Mouse (Mus musculus) heart, postnatal 25 days (tissue): Measurements from ENCODE around the gene Aven. TPM values are rescaled to one million over a fixed set of nuclear protein-coding genes. Genes with fewer than 3 reads are reported as not detected.
"Not testable (repeated sequence)": the region's sequence is repeated elsewhere in the genome, so short reads cannot be mapped to it uniquely, and the experiment has no call there.

Source experiments
- DNase-seq: peaks from one replicate; pipeline ENCODE4 v3.0.0; 2022; ENCODE audit warnings: low spot score
- intact Hi-C: fragments of 180-260 bp; cut with DNase I; formaldehyde crosslinking; loops from one replicate; pipeline ENCODE4 v1.15.1; 2025
- total RNA-seq, 2 experiments: library from RNA; stranded (reverse); gene quantifications; 2 replicates each; pipeline ENCODE4 v1.2.3; 2021

Aven gene
- 10 to 100 TPM; 16.3 to 18.3 TPM for total RNA-seq

DNA sequence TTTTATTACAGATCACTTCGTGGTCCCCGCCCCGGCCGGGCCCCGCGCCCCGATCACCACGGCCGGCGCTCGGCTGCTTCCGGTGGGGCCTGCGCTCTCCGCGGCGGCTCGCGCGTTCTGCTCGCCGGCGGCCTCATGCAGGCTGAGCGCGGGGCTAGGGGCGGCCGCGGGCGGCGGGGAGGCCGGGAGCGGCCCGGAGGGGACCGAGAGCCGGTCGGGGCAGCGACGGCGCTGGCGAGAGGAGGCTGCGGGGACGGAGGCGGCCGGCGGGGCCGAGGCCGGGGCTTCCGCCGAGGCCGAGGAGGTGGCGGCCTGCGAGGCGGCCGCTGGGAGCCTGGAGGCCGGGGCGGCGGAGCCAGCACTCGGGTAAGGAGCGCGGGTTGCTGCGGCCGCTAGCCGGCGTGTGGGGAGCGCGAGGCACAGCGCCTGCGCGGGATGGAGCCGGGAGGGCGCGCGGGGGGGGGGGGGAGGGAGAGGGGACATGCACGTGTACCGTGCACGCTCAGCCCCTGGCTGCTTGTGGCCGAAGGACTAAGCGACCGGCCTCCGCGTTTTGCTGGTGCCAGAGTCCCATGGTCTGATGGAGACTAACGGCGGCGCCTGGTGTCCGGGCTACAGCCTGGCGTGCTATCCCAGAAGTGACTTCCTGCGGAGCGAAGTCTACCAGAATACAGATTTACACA lies at the start of gene Aven:
Aven (plus strand) TSS at position 109 of the 683 bp plus-strand sequence.
- DNase-seq = peak; percentile 82
- intact Hi-C loops = loop anchor here (5.0 kb wide), 2 partner anchors 36 to 231 kb away; partner anchors contain the start of gene Nop10

DNA sequence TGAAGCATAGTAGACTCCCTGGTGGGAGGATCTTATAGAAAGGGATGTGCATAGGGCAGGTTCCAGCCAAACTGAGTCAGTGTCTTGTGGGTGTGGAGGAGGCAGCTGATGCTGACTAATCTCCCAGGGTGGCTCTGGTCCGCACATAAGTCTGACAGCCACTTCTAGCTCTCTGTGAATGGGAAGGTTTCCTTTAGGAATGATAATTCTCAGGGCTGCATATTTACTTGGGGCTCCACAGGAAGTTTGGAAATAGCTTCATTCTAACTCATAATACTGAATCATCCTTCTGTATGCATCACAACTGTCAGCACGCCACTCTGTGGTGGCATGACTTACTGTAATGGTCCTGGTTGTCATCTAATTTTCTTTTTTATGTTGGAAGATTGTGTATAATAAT lies 49.3 kb upstream of the Aven start:
- DNase-seq = no peak
- intact Hi-C loops = no loop called here

DNA sequence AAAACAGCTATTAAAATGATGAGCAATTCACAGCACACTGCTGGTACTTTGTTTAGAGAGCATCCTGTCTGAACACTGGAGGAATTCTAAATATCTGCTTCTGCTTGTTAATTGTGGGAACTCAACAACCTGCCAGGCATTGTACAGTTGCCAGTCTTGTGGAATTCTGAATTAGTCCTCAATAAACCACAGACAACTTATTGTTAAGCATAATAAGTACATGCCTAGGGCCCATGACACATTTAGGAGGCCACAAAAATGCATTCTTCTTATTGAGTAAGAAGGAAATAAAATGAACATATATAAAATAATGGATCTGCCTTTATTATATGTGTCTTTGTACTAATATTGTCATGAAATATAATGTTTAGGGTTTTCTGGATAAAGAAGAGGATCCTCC lies 47.3 kb upstream of the Aven start:
- intact Hi-C loops = no loop called here
- DNase-seq = no peak

DNA sequence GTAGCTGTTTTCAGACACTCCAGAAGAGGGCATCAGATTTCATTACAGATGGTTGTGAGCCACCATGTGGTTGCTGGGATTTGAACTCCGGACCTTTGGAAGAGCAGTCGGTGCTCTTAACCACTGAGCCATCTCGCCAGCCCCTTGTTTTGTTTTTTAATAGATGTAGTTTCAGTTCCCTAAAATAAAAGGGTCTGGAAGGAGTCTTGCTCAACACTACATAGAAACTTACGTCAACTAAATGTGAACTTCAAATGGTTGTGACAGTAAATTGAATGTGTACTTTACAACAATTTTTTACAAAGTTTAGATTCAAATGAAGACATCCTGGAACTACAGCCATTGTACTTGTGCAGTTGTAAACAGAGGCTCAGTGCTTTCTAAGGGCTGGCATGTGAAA lies 44.7 kb upstream of the Aven start:
- intact Hi-C loops = not testable (repeated sequence)

GRCm38 (mm10) chr2:112448510-112449059 lies 44.2 kb upstream of the Aven start:
- no peak for DNase-seq
- intact Hi-C loops = no loop called here

More for the DNA sequence above, 44.7 kb upstream of the Aven start:
- not testable (repeated sequence) for DNase-seq

DNA sequence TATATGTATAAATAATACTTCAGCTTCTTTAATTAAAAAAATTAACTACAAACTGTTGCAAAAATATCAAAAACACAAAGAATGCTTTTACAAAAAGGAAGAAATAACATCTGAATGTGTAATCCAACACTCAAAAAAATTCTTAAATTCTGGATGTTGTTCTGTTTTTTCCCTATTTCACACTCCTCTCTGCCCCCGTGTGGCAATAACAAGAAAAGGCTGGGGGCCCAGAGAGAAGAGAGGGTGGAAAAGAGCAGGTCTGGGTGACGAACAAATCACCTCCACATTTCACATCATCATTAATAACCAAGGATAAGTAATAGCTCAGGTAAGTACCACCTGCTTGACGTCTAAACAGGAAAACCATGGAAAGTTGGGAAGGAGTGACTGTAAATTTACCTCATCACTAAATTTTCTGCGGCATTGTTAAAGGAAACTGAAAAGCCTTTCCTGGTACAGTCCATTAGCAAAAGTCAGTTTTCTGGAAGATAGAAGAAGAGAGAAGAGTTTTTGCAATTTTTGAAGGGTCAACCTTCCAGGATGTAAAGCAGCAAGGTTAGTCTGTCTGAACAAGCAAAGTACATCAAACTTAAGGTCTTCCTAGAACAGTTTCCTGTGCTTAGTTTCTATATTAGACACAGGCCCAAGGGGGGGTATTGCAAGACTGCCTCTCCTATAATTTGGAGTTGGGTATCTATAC lies 43.0 kb upstream of the Aven start:
- no peak for DNase-seq
- intact Hi-C loops = no loop called here

DNA sequence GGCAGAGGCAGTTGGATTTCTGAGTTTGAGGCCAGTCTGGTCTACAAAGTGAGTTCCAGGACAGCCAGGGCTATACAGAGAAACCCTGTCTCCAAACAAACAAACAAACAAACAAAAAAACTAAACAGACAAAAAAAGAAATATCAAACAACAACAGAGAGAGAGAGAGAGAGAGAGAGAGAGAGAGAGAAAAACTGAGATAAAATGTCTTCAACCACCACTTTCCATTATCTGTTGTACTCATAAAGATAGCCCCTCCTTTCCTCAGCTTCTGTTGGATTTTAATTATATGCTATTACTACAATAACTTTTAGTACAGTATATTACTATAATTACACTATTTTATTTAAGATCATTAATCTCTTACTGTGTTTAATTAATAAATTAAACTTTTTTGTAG lies 40.3 kb upstream of the Aven start:
- DNase-seq, intact Hi-C loops: not testable (repeated sequence)

DNA sequence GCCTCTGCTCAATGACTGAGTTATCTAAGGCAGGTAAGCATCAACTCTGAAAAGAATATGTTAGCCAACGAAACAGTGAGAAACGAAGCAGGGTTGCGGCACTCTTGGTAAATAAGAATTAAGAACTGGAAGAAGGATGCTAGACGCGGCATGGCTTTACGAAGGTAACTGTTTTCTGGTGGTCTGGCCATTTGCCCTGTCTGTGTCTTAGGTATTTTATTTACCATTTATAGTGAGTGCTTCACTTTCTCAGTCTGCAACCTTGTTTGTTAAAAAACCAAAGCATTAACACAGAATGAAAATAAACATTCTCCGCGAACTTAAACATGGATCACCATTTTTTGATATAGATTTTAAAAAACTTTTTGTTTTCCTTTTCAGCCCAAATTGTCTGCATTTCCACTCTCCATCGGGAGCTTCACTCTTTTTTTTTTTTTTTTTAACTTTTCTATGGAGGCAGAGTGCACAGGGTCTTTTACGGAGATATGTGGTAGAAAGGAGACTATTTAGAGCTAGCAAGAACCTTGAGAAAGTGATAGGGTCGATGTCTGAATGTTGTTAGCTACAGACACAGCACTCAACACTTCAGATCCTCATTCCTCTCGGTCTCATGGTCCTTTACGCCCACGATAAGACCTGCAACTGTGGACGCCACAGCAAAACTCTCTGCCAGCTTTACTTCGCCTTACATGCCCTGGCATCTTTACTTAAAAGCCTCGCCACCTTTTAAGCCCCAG lies 38.5 kb upstream of the Aven start:
- no peak for DNase-seq
- intact Hi-C loops = loop anchor here (1.0 to 2.0 kb wide), 2 partner anchors 75 to 86 kb away; partner anchors contain the start of genes Emc4 and Katnbl1

DNA sequence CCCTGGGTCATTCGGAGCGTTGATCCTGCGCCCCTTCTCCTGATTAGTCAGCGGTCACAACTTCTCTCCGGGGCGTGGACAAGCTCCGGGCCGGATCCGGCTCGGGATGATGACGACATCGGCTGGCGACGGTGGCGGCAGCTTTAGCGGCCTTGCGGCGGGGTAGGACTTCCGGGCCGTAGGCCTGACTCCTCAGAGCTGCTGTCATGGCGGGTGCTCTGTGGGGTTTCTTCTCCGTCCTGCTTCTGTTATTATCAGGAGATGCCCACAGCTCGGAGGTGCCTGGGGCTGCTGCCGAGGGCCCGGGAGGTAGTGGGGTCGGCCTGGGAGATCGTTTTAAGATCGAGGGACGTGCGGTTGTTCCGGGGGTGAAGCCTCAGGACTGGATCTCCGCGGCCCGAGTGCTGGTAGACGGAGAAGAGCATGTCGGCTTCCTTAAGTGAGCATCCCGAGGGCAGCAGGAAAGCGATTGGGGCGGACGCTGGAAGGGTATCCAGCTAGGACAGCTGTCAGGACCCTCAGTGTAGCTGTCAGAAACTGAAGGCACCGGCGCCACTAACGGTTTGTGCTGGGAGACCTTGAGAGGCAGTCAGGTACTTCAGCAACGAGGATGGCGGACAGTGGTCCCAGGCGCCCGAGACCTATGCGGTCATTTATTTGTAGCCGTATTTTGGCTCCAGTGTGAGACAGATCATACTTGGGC lies 37.8 kb upstream of the Aven start, which contains the start of gene Emc7:
Emc7 (plus strand) TSS at position 136 of the 703 bp plus-strand sequence.
- peak; percentile 92 for DNase-seq
- intact Hi-C loops = loop anchor here (1.0 to 5.0 kb wide), 4 partner anchors 37 to 193 kb away; partner anchors contain the start of genes Aven, Emc4, Katnbl1 and Nop10

GRCm38 (mm10) chr2:112460557-112460956 lies 32.2 kb upstream of the Aven start:
- no peak for DNase-seq
- intact Hi-C loops = no loop called here

DNA sequence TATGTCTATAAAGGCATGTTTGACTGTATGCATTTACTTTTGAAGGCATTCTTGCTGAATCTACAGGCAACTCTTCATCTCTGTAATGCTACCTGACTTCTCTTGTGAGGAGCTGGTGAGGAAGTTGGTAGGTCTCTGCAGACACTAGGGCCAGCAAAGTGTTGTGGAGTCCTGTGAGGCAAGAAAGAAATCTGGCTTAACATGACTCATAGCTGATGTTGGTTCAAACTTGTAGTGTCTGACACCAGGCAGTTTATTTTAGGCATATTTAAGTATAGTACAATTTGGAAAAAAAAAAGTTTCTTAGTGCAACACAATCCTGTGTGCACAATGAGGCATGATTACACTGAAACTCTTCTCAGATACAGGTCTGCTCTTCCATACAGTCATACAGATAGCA lies 23.2 kb upstream of the Aven start:
- DNase-seq = no peak
- intact Hi-C loops = no loop called here

DNA sequence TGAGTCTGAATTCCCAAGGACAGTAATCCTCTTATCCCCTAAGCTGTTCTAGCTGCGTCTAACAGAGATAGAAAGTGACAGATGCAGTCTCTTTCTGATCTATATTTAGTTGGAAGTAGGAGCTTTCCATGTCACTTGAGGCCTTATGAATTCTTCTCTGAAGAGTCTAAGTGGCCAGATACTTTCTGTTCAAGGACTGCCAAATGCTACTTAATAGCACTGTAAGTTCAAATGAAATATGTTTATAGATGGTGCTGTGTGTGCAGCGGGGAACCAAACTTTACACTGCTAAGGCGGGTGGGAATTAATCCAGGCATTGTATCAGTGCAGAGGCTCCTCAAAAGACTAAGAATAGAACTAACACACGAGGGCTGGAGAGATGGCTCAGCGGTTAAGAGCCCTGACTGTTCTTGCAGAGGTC lies 21.8 kb upstream of the Aven start:
- DNase-seq = no peak
- intact Hi-C loops = no loop called here

DNA sequence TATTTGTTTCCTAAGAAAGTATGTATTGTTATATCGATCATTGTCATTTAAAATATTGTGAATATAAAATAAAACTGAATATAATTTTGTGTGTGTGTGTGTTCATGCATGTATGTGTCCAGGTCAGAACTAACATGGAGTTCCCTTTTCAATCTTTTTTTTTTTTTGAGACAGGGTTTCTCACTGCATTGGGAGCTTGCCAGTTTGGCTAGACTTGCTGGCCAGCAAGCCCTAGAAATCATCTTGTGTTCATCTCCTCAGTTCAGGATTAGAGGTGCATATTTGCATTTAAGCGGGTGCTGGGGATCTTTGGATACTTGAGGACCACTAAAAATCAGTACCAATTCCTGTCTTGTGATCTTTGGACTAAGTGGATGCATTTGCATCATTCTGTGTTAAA lies 20.7 kb upstream of the Aven start:
- no peak for DNase-seq
- intact Hi-C loops = no loop called here

- DNase-seq = no peak
These were observed 17.6 kb upstream of the Aven start for GRCm38 (mm10) chr2:112474997-112475724.

DNA sequence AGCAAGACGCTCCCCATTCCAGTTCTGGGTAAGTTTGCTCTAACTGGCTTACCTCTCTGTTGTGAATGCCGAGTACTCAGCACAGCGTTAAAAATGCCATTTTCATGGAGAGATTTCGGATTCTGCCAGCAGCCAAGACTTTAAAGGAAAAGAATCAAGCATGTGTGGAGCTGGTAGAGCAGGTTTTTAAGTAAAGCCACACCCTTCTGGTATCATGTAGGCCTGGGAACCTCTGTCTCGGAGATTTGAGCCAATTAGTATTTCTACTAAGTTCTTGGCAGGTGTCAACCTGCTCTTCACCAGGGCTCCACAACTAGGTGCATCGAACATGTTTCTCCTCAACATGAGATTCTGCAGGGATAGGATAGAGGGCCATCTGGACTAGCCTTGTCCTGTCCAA lies 16.2 kb upstream of the Aven start:
- intact Hi-C loops = no loop called here

More at GRCm38 (mm10) chr2:112474997-112475724, 17.6 kb upstream of the Aven start:
- intact Hi-C loops = no loop called here

GRCm38 (mm10) chr2:112480669-112481068 lies 12.1 kb upstream of the Aven start, which contains the start of gene Chrm5:
Chrm5 (minus strand) TSS chr2:112480769.
- no peak for DNase-seq
- intact Hi-C loops = loop anchor here (2.0 kb wide), 1 partner anchor 284 kb away; no protein-coding TSS in a partner anchor

More for the DNA sequence above, 16.2 kb upstream of the Aven start:
- DNase-seq = no peak

DNA sequence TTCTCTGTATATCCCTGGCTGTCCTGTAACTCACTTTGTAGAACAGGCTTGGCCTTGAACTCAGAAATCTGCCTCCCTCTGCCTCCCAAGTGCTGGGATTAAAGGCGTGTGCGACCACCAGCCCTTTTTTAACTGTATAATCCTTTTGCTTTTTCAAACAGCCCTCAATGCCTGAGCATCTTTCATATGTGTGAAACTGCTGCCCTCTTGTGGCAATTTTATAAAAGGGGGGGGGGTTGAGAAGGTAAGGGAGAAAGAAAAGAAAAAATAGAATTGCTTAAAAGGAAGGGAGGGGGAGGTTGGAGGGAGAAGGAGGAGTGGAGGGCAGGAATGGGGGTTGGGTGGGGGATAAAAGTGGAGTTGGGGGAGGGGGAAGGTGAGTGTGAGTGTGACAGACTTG lies 11.2 kb upstream of the Aven start:
- no peak for DNase-seq
- intact Hi-C loops = loop anchor here (2.0 kb wide), 1 partner anchor 285 kb away; no protein-coding TSS in a partner anchor

- intact Hi-C loops = loop anchor here (1.0 kb wide), 1 partner anchor 103 kb away; the partner anchor contains the start of gene Katnbl1
- DNase-seq = no peak
These were observed 10.0 kb upstream of the Aven start for GRCm38 (mm10) chr2:112482533-112483333.
